Mouse (Mus musculus) kidney, adult 18-20 months (tissue): ENCODE data around the gene Cplx2.

Source experiments
- DNase-seq: peaks from one replicate; pipeline ENCODE4 v3.0.0; 2021

The Cplx2 gene

DNA sequence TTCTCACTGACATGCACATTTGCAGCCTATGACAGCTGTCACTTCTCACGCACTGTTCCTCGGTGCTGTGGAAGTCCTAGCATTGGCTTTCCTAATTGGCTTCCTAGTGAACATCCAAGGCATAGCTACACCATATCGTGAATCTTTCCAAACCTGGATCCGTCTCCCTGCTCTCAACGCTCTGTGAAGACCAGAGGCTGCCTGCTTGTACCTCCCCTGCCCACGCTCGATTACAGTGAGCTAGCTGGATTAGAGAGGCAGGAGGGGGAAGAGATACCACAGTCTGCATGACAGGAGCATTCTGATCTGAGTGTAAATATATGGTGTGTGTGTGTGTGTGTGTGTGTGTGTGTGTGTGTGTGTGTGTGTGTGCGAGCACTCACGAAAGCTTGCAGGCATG, 3.0 kb upstream of the Cplx2 start:
- no peak for DNase-seq

DNA sequence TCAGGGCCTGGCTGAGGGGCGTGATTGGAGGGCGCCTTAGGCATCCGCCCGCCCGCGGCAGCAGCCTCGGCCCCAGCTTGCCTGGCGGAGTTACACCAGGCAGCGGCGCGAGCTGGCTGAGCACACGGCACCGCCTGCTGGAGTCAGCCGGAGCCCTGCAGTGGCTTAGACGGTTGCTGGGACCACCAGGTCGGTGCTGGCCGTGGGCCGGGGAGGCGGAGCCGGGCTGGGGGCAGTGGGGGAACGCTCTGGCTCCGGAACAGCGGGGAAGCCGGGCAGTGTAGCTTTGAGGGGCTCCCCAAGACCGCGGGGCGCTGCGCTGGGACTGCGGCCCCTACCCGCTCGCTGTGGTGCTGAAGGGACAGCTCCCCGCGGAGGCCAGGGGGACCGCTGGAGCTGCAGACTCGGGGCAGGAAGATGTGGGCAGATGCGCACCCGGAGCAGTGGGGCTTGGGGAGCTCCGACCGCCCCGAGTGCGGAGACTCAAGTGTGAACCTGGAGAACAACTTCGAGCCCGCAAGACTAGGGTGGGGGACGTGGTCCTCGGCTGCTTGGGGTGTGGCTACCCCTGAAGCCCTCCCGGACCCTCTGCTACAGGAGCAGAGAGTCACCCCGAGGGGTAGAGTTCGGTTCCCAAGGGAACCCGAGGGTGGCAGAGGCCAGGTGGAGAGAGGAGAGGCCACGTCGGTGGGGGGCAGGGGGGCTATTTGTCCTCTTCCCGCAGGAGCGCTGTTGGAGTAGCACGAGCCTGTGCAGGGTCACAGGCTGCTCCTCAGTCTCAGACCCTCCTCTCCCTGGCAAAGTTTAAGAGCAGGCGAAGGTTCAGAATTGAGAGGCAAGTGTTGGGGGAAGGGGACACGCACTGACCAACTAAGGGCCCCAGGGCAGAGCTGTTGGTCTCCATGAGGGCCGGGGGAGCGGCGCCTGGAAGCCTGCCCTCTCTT, 510 bp downstream of the Cplx2 start:
- peak; percentile 82 for DNase-seq

DNA sequence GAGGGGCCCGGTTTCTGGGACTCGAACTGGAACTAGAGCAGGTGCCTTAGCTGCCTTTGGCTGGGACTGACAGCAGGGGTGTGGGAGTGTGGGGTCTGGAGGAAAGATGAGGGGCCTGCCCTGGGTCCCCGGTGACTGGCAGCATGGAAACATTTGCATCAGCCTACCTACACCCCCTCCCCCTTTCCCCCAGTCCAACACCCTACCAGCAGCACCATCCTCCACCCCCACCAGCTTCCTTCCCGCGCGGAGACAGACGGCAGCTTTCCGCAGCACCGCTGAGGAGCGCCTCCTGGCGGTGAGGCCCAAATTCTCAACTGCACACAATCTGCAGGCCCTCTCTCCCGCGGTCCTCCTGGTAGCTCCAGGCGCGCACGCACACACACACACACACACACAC, 1.5 kb downstream of the Cplx2 start:
- DNase-seq = peak; percentile 27

DNA sequence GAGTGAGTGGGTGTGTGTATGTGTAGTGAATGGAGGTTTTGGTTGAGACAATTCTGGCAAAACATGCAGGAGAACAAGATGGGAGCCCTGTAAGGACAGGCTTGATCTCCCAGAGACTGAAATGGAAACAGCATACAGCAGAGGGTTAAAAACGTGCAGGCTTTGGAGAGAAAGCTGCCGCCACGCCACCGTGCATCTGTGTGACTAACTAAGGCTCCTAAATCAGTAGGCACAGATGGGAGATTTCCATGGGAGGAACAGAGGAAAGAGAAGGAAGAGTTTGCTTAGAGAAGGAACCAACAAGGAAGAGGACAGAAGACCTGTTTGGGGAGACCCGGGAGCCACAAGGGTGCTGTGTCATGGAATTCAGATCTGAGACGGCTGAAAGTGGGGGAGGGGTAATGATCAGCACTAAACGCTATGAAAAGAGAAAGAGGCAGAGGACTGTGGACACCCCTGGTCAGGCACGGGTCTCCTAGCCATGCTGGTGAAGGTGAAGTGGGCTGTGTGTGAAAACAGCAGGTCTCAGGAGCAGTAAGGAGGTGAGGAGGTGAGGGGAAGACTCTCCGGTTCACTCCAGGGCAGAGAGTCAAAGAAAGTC, 3.1 kb downstream of the Cplx2 start:
- no peak for DNase-seq

DNA sequence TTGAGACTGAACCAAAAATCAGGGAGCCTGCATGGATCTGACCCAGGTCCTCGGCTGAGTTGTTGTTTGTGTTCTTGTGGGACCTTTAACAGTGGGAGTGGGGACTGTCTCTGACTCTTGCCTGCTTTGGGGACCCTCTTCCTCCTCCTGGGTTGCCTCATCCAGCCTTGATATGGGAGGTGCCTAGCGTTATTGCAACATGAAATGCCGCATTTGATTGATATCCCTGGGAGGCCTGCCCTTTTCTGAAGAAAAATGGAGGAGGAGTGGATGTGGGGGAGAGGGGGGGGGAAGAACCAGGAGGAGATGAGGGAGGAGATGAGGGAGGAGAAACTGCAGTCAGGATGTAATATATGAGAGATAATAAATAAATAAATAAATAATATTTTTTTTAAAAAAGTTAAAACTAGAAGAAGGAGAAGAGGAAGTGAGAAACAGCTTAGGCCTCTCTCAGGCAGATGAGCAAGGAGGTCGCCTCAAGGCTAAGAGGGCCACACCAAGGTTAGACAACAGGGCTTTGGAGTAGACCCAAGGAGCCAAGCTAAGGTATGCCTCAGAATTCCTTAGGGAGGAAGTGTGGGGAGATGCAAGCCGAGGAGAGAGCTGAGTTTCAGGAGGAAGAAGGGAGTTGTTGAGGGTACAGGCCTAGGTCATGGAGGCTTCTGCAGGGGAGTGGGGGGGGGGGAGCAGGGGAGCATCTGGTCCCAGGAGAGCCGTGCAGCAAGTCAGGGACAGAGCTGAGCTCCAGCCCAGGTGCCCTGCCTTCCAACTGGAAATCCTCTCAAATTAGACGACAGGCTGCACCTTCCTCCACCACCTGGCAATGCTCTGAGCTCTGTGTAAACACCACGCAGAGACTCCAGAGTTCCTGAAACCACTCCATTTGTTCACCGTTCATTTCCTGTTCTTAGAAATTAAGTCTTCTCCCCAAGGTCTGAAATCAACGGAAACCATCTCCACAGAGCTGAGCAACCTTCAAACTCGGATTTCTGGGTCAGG, 4.6 kb downstream of the Cplx2 start:
- DNase-seq = no peak

DNA sequence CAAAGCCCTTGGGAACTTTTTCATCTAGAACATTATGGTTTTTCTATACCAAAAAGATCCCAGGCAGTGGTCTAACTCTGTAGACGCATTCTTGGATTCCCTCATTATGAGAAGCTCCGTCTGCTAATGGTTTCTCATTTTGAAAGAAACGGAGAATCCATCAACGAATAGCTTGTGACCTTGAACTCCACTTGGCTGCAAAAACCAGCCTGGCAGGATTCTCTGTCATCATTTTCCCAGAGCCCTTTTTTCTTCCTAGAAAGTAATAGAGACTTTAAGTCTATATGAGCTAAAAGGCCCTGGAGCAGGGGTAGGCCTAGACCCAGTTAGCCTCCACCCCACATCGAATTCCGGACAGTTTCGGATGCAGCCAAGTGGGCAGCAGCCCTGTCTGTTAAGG, 5.6 kb downstream of the Cplx2 start:
- DNase-seq = no peak

DNA sequence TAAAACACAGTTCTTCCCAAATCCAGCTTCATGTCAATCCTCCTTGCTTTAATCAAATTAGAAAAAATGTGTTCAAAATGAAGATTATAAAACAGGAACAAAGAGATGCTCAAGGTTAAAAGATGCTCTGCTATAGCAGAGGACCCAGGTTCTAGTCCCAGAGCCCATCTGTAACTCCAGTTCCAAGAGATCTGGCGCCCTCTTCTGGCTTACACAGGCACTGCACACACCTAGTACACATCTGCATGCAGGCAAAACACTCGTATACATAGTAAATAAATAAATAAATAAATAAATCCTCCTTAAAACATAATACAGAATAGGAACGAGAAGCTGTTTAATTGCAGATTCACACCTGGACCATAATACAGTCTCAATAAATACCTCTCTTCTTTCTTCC, 6.9 kb downstream of the Cplx2 start:
- no peak for DNase-seq

DNA sequence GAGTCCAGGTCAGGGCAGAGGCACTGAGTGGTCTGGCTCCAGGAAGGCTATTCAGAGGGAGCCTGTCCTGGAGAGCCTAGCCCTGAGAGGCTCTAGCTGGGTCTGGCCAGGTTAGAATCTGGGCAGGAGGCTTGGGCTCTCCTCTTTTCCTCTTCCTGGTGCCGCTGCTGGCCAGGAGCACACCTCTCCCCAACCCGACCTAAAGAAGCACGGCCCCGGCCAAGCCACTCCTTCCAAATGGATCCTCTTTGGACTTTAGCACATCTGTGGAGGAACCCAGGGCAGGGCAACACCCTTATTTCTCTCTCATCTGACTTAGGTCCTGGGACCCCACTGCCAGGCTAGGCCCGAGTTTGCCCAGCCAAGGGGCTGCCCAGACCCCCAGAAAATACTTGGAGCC, 9.3 kb downstream of the Cplx2 start:
- no peak for DNase-seq

DNA sequence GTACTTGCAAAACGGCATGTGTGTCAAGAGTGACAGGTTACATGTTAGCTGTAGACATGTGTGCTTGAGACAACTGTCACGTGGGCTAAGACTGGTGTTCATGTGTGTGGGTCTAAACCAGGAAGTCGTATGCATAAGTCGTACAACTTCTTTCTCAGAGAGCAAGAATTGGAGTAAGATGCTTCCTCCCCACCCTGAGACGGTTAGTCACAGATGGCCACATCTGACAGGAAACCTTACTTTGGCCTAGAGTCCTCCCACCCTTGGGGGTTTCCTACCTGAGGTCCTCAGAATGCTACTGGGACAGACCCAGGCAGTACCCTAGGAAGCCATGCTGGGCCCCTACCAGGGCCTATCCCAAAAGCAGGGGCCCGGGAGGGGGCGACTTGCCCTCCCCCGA, 10.2 kb downstream of the Cplx2 start:
- no peak for DNase-seq

DNA sequence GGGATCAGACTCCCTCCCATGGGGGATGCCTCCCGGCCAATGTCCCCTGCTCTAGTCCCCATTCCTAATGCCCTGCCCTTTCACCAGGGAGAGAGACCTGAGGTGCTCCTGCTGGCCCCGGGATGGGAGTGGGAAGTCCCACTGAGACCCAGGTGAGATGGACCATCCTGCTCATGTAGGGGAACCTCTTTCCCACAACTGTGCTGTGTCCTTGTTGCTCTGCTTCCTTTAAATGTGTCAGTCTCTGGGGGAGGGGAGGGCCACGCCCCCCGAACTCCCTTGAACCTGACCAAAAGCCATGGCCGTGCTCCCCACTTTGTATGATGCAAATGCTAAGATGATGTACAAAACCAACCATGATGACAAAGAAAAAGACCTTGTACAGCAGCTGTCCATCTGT, 12.4 kb downstream of the Cplx2 start:
- no peak for DNase-seq

DNA sequence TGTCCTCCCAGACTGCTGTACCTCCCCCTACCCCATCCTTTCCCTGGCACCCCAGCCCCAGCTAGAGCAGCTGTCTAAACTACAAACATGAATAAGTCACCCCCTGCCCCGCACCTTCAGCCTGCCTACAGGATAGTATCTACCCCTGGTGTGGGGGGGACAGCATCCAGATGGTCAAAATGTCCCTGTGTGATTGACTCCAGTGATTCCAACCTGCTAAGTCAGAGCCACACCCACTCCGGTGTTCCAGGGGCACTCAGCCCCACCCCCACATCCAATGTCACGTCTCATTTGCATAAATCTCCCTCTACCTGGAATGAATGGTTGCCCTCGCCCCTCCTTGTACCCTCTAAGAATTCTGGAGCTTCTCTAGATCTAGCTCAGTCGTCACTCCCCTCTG, 13.4 kb downstream of the Cplx2 start:
- DNase-seq = no peak

DNA sequence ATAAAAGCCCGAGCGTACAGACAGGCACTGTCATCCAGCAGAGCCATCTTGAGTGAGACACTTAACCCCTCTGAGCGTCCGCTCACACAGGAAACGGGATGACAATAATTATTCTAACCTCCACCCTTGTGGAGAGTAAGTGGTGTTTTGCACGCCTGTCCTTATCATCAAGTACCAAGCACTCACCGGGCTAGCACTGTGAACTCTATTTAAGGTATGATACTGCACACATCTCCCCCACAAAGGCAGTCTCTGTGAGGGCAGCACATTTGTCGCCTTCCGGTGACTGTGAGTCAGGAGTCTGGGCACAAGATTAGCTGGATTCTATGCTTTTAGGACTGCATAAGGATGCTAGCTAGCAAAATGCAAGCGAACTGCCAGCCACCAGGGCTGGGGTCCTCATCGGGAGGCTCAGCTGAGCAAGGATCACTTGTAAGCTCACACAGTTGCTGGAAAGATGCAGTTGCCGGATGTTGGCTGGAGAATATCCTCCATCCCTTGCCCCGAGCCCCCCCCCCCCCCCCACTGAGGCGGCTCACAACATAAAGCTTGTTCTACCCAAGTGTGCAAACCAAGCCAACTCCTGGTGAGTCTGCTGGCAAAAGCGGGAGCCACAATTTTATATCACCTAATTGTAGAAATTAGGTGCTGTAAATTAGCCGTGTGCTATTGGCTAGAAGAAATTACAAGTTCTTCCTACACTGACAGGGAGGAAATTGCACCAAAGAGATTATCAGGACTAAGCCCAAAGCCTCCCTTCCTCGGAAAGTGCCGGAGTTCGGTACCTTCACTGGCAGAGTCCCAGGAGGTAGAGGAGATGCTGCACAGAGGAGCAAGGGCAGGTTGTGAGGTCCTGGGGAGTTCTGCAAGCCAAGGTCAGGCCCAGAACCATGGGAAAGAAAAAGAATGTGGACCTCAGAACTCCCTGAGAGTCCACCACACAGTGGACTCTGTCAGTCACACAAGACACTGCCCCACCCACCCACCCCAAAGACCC, 14.2 kb downstream of the Cplx2 start:
- DNase-seq = no peak

DNA sequence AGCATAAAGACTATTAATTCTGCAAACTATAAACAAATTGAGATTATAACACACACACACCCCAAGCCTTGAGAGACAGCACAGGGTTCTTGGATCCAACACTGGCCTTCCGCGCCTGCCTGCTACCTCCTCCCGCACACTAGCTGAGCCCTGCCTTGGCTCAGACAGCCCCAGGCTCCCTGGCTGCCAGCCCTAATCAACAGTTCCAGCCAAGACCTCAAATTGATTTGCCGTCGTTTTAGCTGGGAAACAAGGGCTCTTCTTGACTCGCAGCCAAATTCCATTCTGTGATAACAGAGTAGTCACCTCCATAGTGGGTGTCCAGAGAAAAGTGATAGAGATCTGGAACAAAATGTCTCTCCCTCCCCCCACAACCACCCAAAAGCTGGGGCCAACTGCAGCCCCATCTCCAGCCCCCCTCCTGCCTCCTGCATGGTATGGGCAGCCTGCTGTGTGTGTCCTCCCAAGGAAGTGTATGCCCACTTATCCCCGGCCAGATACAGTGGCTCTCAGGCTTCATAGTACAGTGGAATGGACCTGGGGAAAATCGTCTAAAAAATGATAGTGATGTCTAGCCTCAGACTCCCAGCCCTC, 18.9 kb downstream of the Cplx2 start:
- DNase-seq = no peak

DNA sequence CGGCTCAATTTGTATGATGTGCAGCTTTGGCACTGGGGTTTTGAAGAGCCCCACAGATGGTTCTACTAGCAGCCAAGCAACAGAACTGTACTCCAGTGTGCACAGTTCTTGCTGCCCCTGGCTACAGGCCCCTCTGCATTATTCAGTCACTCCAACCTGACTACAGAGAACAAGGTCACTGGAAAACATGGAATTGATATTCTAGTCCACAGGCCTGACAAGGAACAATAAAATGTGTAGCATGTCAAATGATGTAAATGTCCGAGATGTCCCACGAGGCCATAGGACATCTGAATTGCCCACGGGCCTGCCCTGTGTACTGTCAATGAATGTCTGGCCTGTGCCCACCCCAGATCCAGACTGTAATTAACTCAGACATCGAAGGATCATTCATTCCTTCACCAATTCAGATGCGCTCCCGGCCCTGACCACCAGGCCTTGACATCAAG, 19.4 kb downstream of the Cplx2 start:
- no peak for DNase-seq

DNA sequence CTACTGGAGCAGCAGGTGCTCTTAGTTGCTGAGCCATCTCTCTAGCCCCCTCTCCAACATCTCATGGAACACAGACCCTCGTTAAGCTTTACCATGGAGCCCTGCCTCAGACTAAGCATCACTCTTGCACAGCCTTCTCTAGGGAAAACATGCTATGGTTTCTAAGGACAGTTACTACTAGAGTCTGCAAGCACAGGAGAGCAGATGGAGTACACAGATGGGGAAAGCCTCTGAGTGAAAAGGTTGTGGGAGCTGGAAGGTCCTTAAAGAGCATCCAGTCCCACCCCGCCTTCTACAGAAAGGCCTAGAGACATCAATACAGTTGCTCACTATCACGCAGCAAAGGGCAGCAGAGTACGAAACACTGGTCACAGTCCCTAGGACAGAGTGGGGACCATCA, 20.2 kb downstream of the Cplx2 start:
- DNase-seq = no peak

DNA sequence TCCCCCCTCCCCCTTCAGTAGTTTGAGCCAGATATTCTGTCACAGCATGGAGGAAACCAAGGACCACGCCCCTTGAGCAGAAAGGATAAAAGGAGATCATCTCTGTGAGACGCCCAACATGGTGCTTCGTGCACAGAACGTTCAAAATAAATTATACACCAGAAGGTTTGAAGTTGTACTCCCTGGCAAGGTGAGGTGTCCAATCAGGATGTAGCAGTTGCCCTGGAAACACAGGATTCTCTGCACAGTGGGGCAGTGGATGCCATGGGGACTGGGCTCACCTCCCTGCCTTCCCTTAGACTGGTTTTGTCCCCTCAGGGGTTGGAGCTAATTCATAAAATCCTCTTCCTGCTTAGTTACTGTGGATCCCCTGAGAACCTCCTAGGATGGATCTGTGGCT, 25.9 kb downstream of the Cplx2 start:
- DNase-seq = no peak

DNA sequence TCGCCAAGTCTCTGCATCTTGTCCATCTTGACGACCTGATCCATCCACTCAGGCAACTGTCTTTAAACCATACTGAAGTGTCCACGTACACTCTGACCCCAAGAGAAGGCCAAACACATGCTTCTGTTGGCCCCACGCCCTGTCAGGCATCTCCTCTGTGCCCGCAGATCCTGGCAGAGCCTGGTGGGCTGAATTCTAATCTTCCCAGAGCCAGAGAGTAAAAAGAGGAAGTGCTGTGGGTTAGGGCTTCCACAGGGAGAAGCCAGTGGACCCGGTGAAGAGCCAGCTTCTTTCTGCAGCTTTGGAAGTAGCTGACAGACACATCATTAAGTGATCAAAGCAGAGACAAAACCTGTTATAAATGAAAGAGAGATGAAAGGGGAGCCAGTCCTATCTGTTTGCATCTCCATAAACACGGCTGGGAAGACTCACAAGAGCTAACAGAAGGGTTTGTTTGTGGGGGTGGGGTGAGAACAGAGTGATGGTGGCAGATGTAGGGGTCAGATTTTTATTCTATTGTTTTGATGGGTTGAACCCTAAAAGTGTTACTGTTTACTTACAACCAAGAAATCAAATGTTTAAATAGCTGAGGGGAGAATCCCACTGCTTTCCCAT, 29.5 kb downstream of the Cplx2 start:
- no peak for DNase-seq

DNA sequence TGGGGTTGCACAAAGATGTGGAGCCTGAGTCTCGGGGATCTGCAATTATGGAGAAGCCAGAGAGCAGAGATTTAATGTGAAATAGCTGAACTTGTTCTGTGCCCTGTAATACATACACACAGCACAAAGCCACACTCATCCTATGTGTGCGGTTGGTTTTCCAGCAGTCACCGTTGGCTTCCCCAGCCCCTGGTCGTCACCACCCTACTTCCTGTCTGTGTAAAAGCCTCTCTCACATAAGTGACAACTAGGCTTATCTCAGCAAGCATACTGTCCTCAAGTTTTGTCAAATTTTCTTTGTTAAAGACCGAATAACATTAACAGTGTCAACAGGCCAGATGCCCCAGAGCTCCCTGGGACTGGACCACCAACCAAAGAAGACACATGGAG, 30.0 kb downstream of the Cplx2 start:
- DNase-seq = no peak

DNA sequence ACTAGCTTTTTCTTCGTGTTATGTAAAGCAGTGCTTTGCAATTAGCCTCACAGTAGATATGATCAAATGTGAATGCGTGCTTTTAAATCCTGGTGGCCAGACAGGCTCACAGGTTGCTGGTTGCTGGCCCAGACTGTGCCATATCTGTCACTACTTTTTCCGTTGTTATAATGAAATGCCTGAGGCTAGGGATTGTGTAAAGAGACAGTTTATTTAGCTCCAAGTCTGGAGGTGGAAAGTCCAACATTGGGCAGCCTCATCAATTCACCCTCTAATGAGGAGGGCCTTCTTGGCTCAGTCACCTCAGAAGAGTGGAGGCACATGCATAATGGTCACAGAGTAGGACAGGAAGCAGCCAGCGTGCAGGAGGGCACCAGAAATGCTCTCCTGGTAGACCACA, 31.2 kb downstream of the Cplx2 start:
- no peak for DNase-seq

DNA sequence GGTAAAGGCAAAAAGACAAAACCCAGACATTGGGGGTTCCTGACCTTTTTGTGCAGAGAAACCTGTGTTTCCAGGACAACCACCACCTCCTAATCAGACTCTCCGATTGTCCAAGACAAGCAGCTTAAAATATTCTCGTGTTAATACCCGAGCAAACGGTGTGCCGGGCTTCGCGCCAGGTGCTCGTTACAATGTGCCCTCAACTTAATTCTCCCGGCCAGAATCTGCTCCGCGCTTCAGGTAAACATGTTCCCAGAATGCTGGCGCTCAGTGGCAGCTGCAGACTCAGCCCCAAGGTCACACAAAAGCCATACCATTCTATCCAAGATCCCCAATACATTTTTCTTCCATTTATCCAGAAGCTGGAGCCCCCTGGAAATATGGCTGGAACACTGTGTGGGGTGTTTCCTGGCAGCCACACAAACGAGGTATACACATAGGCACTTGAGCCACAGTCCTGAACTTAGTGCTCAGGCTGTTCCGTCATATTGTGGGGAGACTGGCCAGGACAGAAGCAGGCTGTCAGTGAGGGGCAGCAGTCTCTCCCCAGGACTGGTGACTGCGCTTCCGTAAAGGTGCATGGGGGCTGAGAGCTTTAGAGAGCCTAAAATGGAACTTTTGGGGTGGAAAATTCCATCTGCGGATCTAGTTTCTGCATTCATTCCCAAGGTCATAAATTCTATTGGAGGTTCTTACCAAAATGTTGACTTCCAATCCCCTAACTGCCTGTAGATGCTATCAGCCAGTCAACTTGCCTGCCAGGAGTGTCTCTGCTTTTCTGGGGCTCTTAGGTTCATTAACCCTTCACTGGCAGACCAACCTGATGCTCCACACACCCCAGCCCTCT, 32.3 kb downstream of the Cplx2 start:
- DNase-seq = peak; percentile 71
